Mouse (Mus musculus): ENCODE measurements around the gene Olfr847.

Gene Olfr847

DNA sequence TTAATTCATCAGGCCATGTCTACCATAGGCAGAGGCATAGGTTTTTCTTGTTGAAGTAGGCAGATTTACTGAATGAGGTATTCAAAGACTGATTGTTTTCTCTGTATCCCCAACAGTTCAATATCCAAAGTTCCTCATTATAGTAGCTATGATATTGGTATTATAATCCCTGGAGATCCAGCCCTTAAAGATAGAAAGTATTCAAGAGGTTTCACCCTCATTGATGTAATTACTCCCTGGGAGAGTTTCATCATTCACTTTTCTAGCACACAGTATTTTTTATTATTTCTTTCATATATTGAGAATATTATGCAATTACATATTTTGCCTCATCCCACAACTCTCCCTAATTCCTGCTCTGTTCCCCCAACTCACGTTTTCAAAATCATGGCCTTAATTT lies at the start of gene Olfr847:
Gene Olfr847, minus strand, starts transcription at position 101 of the 400 bp plus-strand sequence.
- no peak for DNase-seq (ENCODE audit: low read depth, low spot score)

DNA sequence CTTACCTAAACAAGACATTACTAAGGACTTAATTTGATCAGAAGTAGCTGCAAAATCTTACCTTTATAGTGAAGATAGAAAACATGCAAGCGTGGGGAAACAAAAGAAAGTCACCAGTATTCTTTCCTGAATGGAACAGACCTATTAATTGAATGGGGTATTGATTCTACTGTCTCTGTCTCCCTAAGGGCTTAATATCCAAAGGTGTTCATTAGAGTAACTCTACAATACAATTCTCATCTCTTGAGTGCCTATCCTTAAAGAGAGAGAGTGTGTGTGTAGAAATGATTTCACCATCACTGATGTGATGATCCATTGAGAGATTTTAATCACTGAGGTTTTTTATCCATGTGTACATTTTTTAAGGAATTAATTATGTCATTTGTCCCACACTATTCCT lies 14.6 kb downstream of the Olfr847 start, which contains the start of gene Olfr846:
Gene Olfr846, minus strand, starts transcription at position 101 of the 400 bp plus-strand sequence.
- no peak for DNase-seq (ENCODE audit: low read depth, low spot score)

DNA sequence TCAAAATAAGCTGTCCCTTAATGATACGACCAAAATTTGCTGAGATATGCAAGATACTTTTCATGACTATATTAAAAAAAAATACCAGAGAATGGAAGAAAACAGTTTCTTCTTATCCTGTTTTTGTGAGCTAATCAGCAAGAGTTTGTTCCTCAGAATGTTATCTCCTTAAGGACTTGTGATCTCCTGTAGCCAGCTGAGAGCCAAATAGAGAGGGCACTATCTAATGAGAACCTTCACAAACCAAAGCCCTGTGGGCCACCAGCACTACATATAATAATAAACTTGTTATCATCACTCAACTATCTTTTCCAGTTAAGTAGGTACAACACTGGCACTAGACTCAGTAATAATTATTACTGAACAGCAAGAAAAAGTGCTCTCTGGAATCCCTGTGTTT lies 42.3 kb downstream of the Olfr847 start, which contains the start of gene Olfr845:
Gene Olfr845, plus strand, starts transcription at position 301 of the 400 bp plus-strand sequence.
- DNase-seq (ENCODE audit: low read depth, low spot score) = no peak

All from CD4-positive helper T cell, adult 2 months (primary cell).